Mouse (Mus musculus) heart, adult 2 months (tissue): ENCODE measurements around the gene Hoxb6. TPM values are rescaled to one million over a fixed set of nuclear protein-coding genes. Genes with fewer than 3 reads are reported as not detected.

ENCODE experiments used
- DNase-seq, 2 experiments: peaks; one replicate each; pipeline ENCODE4 v3.0.0; 2021
- H3K27ac ChIP-seq: fragments of 200-600 bp; 2 replicates; pipeline ENCODE4 v1.8.1; 2022
- H3K27me3 ChIP-seq: fragments of 200-500 bp; 2 replicates; pipeline ENCODE4 v1.6.1; 2012; ENCODE audit warnings: mild to moderate bottlenecking, low read length, inconsistent platforms, mixed read lengths; ENCODE audit not compliant: control insufficient read depth, insufficient read depth
- H3K36me3 ChIP-seq: fragments of 200-500 bp; 2 replicates; pipeline ENCODE4 v1.6.1; 2012; ENCODE audit warnings: low read length, inconsistent platforms; ENCODE audit not compliant: control insufficient read depth, insufficient read depth
- H3K4me1 ChIP-seq: fragments of 200-500 bp; 2 replicates; pipeline ENCODE4 v1.6.1; 2011; ENCODE audit warnings: low read length; ENCODE audit not compliant: control insufficient read depth, insufficient read depth
- H3K4me3 ChIP-seq: fragments of 200-600 bp; 2 replicates; pipeline ENCODE4 v1.8.1; 2022
- H3K79me2 ChIP-seq: fragments of 200-500 bp; replicated peaks from 2 replicates; pipeline ENCODE4 v1.6.1; 2012; ENCODE audit warnings: mild to moderate bottlenecking, inconsistent platforms, low read length, moderate library complexity, mixed read lengths; ENCODE audit not compliant: control insufficient read depth, insufficient read depth
- H3K9ac ChIP-seq: fragments of 200-500 bp; 2 replicates; pipeline ENCODE4 v1.6.1; 2012; ENCODE audit warnings: low read depth, mild to moderate bottlenecking, control low read depth, inconsistent platforms, low read length, mixed read lengths
- CTCF ChIP-seq: fragments of 200-600 bp; IDR thresholded peaks from 2 replicates; pipeline ENCODE4 v1.8.1; 2022; ENCODE audit warnings: antibody characterized with exemption, mild to moderate bottlenecking, moderate library complexity
- EP300 ChIP-seq: fragments of 200-500 bp; IDR thresholded peaks from 2 replicates; pipeline ENCODE4 v1.6.1; 2011; ENCODE audit warnings: low read depth, low read length, control low read depth; ENCODE audit not compliant: insufficient read depth
- POLR2A ChIP-seq: fragments of 200-500 bp; IDR thresholded peaks from 2 replicates; pipeline ENCODE4 v1.6.1; 2011; ENCODE audit warnings: mild to moderate bottlenecking, low read depth, low read length, control low read depth; ENCODE audit not compliant: insufficient read depth
- WGBS: fragments of 180-500 bp; shearing (Covaris S2); methylation state at CpG from one replicate; pipeline ENCODE4 v1.1.7; 2018; 5-methylcytosine and 5-hydroxymethylcytosine counted together
- intact Hi-C: fragments of 180-260 bp; cut with DNase I; formaldehyde crosslinking; loops from one replicate; pipeline ENCODE4 v1.15.1; 2025
- polyA plus RNA-seq: library from polyadenylated mRNA; depleted of rRNA; stranded (reverse); fragments of >200 nt; gene quantifications from 2 replicates; pipeline ENCODE4 v1.2.3, GENCODE M21; 2012
- total RNA-seq, 2 experiments: library from RNA; stranded (reverse); gene quantifications; 2 replicates each; pipeline ENCODE4 v1.2.3; 2021

The Hoxb6 gene
- total and polyA plus RNA-seq, 3 experiments = not detected

- intact Hi-C loops = loop anchor here (1.0 to 10.0 kb wide), 7 partner anchors 15 to 583 kb away; partner anchors contain the start of gene Igf2bp1
- H3K79me2 ChIP-seq = no peaks in the 10 kb centered on the region
- no peak for DNase-seq
- no peak overlapping the region for H3K9ac ChIP-seq
- TF ChIP-seq EP300 = no peak
- TF ChIP-seq CTCF = no peak
- no peak for TF ChIP-seq POLR2A
- no peak overlapping the region for H3K27ac ChIP-seq
- no peak overlapping the region for H3K4me3 ChIP-seq
- no peaks in the 10 kb centered on the region for H3K36me3 ChIP-seq
- peaks cover 41% of the 10 kb centered on the region for H3K27me3 ChIP-seq
- H3K4me1 ChIP-seq = 0 out of 2 replicates have a peak, but pooled peaks cover 1% of the 10 kb centered on the region
- WGBS = 5% methylated on average over 31 of the region's 31 CpGs
These were observed 12.6 kb upstream of the Hoxb6 start for GRCm38 (mm10) chr11:96279421-96280233.

- 18% methylated on average over 8 of the region's 8 CpGs for WGBS
- intact Hi-C loops = loop anchor here (1.0 to 10.0 kb wide), 3 partner anchors 256 to 444 kb away; partner anchors contain the start of gene Igf2bp1
- no peaks in the 10 kb centered on the region for H3K79me2 ChIP-seq
- TF ChIP-seq EP300 (no peak), POLR2A (no peak), CTCF (no peak)
- H3K27me3 ChIP-seq = peaks cover 44% of the 10 kb centered on the region
- no peaks in the 10 kb centered on the region for H3K36me3 ChIP-seq
- H3K27ac ChIP-seq = no peak overlapping the region
- peaks cover 1% of the 10 kb centered on the region; the same call in 1 of the 2 replicates for H3K4me1 ChIP-seq
- no peak for DNase-seq
- H3K4me3 ChIP-seq = no peak overlapping the region
- H3K9ac ChIP-seq = no peak overlapping the region
These were observed 11.6 kb upstream of the Hoxb6 start for GRCm38 (mm10) chr11:96280399-96281378.

- WGBS = 12% methylated on average over 18 of the region's 18 CpGs
These were observed 10.9 kb upstream of the Hoxb6 start for GRCm38 (mm10) chr11:96281396-96281795.

GRCm38 (mm10) chr11:96281855-96282570, 10.3 kb upstream of the Hoxb6 start, which contains the start of gene Hoxb8:
TSS of gene Hoxb8 (plus strand) at chr11:96281905.
- H3K4me3 ChIP-seq = no peak within 1 kb of the TSS

More at GRCm38 (mm10) chr11:96281396-96281795, 10.9 kb upstream of the Hoxb6 start:
- Histone ChIP-seq H3K9ac (no peak overlapping the region), H3K4me1 (peaks cover 1% of the 10 kb centered on the region; the same call in 1 of the 2 replicates), H3K79me2 (no peaks in the 10 kb centered on the region), H3K27ac (no peak overlapping the region), H3K4me3 (no peak overlapping the region), H3K36me3 (no peaks in the 10 kb centered on the region), H3K27me3 (peaks cover 47% of the 10 kb centered on the region)
- DNase-seq = no peak
- no peak for TF ChIP-seq CTCF
- no peak for TF ChIP-seq EP300
- no peak for TF ChIP-seq POLR2A
- intact Hi-C loops = loop anchor here (10.0 kb wide), 2 partner anchors 277 to 443 kb away; partner anchors contain the start of gene Igf2bp1

More at GRCm38 (mm10) chr11:96281855-96282570, 10.3 kb upstream of the Hoxb6 start, which contains the start of gene Hoxb8:
- H3K27ac ChIP-seq = no peak within 1 kb of the TSS
- intact Hi-C loops = loop anchor here (10.0 kb wide), 2 partner anchors 277 to 443 kb away; partner anchors contain the start of gene Igf2bp1
- H3K36me3 ChIP-seq = no peaks in the 10 kb centered on the region
- DNase-seq = no peak
- no peak within 1 kb of the TSS for H3K9ac ChIP-seq
- TF ChIP-seq CTCF = no peak
- no peak for TF ChIP-seq EP300
- TF ChIP-seq POLR2A = no peak
- no peaks in the 10 kb centered on the region for H3K79me2 ChIP-seq
- peaks cover 1% of the 10 kb centered on the region; the same call in 1 of the 2 replicates for H3K4me1 ChIP-seq
- H3K27me3 ChIP-seq = peaks cover 52% of the 10 kb centered on the region
- WGBS = 7% methylated on average over 27 of the region's 27 CpGs
